Mouse (Mus musculus) heart, postnatal 0 days (tissue): ENCODE results near the gene Engase. TPM values are rescaled to one million over a fixed set of nuclear protein-coding genes. Genes with fewer than 3 reads are reported as not detected.

Experiments
- ATAC-seq: fragments of 200-750 bp; cut with Nextera tagmentation; 2 replicates; pipeline ENCODE4 v1.8.0; 2017; ENCODE audit warnings: low read depth, moderate number of reproducible peaks, moderate library complexity; ENCODE audit not compliant: insufficient read depth
- DNase-seq: peaks from one replicate; pipeline ENCODE4 v3.0.0-alpha.2; 2016; ENCODE audit warnings: low spot score
- H3K27ac ChIP-seq: fragments of 300-500 bp; sonication (generic); 2 replicates; pipeline ENCODE4 v1.5.1; 2014; ENCODE audit warnings: low read depth, mild to moderate bottlenecking
- H3K27me3 ChIP-seq: fragments of 300-500 bp; sonication (generic); 2 replicates; pipeline ENCODE4 v1.6.1; 2014; ENCODE audit warnings: low read length, mixed read lengths; ENCODE audit not compliant: control insufficient read depth, insufficient read depth
- H3K36me3 ChIP-seq: fragments of 300-500 bp; sonication (generic); replicated peaks from 2 replicates; pipeline ENCODE4 v1.6.1; 2014; ENCODE audit warnings: low read length, mixed read lengths; ENCODE audit not compliant: control insufficient read depth, insufficient read depth
- H3K4me1 ChIP-seq: fragments of 300-500 bp; sonication (generic); 2 replicates; pipeline ENCODE4 v1.6.1; 2014; ENCODE audit warnings: antibody characterized with exemption; ENCODE audit not compliant: control insufficient read depth, insufficient read depth
- H3K4me2 ChIP-seq: fragments of 300-500 bp; sonication (generic); 2 replicates; pipeline ENCODE4 v1.6.1; 2014; ENCODE audit warnings: low read depth, mild to moderate bottlenecking, low read length, moderate library complexity
- H3K4me3 ChIP-seq: fragments of 300-500 bp; sonication (generic); 2 replicates; pipeline ENCODE4 v1.5.1; 2014; ENCODE audit warnings: low read depth, low read length
- H3K9ac ChIP-seq: fragments of 300-500 bp; sonication (generic); replicated peaks from 2 replicates; pipeline ENCODE4 v1.6.1; 2014; ENCODE audit warnings: low read depth, low read length, mixed read lengths
- H3K9me3 ChIP-seq: fragments of 300-500 bp; sonication (generic); replicated peaks from 2 replicates; pipeline ENCODE4 v1.6.1; 2016; ENCODE audit warnings: low read length; ENCODE audit not compliant: control insufficient read depth
- CTCF ChIP-seq: IDR thresholded peaks from 2 replicates; pipeline ENCODE4 v1.5.1; 2016; ENCODE audit warnings: antibody characterized with exemption, control low read depth, low read depth
- EP300 ChIP-seq: IDR thresholded peaks from 2 replicates; pipeline ENCODE4 v1.6.1; 2016; ENCODE audit warnings: antibody characterized with exemption, low read depth
- WGBS: fragments of 180-500 bp; shearing (Covaris S2); extraction: QIAGEN DNeasy Blood & Tissue Kit; methylation state at CpG from one replicate; pipeline ENCODE4 v1.1.7; 2014; 5-methylcytosine and 5-hydroxymethylcytosine counted together
- polyA plus RNA-seq: library from polyadenylated mRNA; unstranded; fragments of >200 nt; fragmentation: Nextera tagmentation; extraction: Ambion mirVana; gene quantifications from 2 replicates; pipeline ENCODE4 v1.2.1, GENCODE M21; 2015
- total RNA-seq: library from RNA; depleted of rRNA; stranded (reverse); fragments of >200 nt; gene quantifications from 2 replicates; pipeline ENCODE4 v1.2.3, GENCODE M21; 2014; ENCODE audit warnings: low replicate concordance

Gene Engase
- total and polyA plus RNA-seq, 2 experiments from 2014 or later, result 3.0 to 12.0 TPM

DNA sequence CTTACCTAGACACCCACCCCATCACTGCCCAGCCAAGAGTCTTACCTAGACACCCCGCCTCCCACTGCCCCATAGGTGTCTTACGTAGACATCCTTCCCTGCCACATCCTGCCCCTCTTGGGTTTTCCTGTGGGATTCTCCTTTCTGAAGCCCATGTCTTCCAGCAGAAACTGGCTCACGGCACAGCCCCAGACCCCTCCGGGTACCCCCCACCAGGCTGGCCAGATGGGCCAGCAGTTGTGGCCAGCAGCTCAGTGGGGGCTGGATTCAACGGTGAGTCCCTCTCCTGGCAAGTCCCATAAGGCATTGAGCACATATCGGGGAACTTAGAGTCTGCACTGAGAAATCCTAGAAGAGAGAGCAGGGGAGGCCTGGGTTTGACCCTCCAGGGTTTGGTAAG, 9.7 kb downstream of the Engase start:
- H3K4me2 ChIP-seq, result no peak overlapping the region
- ATAC-seq, result no peak
- 80% methylated on average over 6 of the region's 6 CpGs for WGBS

DNA sequence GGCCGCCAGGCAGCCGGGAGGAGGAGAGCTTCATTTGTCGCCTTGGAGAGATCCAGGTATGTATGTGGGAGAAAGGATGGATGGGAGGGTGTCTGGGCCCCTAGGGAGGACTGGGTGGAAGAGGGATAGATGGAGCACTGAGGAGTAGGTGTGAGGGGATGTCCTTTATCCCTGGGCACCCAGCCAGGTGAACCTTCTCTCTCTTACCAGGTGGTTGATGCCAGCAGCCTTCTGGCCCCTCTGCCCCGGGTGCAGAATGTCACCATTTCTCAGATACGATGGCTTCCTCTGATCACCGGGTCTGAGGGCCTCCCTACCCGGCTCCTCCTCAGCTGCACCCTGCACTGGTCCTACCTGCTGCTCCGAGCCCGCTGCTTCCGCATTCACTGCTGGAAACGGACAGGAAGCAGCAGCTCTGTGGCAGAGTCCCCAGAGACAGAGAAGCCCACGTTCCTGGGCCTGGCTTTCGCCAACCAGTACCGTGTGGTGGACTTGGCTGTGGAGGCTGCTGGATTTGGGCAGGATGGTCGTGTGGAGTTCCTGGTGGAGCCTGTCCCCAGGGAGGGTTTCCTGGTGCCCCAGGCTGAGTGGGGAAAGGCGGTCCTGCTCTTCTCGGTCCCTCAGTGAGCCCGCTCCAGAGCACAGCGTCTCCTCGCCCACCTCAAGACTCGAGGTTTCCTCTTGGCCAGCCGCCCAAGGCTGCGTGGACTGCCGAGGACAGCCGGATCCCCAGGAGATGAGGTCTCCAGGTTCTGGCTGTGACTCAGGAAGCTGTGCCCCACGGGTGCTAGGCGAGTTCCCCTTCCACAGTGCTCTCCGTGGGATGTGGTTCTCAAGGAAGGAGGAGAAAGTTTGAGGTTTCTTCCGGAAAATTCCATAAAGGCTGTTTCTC, 10.5 kb downstream of the Engase start:
- DNase-seq (no peak), ATAC-seq (no peak)
- 71% methylated on average over 29 of the region's 29 CpGs for WGBS
- no peak overlapping the region for H3K27ac ChIP-seq
- peaks cover 14% of the 10 kb centered on the region; the same call in 1 of the 2 replicates for H3K27me3 ChIP-seq
- peaks cover 27% of the 10 kb centered on the region for H3K36me3 ChIP-seq
- TF ChIP-seq EP300 (no peak), CTCF (no peak)
- H3K9ac ChIP-seq, result no peak overlapping the region
- H3K4me3 ChIP-seq, result no peak overlapping the region
- no peaks in the 10 kb centered on the region for H3K4me1 ChIP-seq
- H3K4me2 ChIP-seq, result no peak overlapping the region
- no peaks in the 10 kb centered on the region for H3K9me3 ChIP-seq

More for the DNA sequence above, 9.7 kb downstream of the Engase start:
- no peaks in the 10 kb centered on the region for H3K9me3 ChIP-seq
- peaks cover 28% of the 10 kb centered on the region for H3K36me3 ChIP-seq
- H3K9ac ChIP-seq, result no peak overlapping the region
- no peaks in the 10 kb centered on the region for H3K4me1 ChIP-seq
- TF ChIP-seq EP300 (no peak), CTCF (no peak)
- H3K27ac ChIP-seq, result no peak overlapping the region
- H3K4me3 ChIP-seq, result no peak overlapping the region
- no peak for DNase-seq
- peaks cover 11% of the 10 kb centered on the region; the same call in 1 of the 2 replicates for H3K27me3 ChIP-seq

DNA sequence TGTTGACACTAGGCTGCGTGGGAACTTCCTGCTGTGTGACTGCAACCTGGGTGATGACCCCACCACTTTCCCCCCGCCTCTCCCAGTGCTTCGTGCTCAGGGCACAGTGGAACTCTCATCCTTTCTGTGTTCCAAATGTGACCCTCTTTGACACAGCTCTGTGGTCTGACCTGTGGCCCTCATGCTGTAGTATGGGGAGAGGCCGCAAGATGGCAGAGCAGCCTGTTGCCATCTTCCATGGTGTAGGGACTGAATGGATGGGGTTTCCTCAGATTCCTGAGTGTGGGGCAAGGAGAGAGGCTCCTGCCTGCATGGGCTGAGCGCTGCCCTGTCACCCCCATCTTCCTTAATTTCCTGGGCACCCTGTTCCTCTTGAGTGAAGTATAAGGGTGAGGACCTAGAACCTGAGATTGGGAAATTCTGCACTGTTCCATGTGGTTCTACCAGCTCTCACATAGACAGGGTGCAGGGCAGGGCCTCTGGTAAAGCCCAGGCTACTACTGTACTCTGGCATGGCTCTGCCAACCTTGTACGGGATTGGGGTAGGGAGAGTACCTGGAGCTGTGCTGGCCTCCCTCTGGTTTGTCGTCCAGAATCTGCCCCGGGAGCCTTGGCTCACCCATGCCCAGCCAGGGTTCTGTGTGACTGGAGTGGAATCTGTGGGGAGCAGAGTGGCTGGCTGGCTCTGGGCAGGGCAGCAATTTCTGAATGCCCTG, 11.7 kb downstream of the Engase start:
- Histone ChIP-seq H3K9me3 (no peaks in the 10 kb centered on the region), H3K9ac (no peak overlapping the region), H3K4me1 (no peaks in the 10 kb centered on the region), H3K36me3 (peaks cover 27% of the 10 kb centered on the region), H3K27ac (no peak overlapping the region), H3K4me2 (no peak overlapping the region), H3K4me3 (no peak overlapping the region), H3K27me3 (peaks cover 14% of the 10 kb centered on the region; the same call in 1 of the 2 replicates)
- no peak for DNase-seq
- no peak for ATAC-seq
- 74% methylated on average over 8 of the region's 8 CpGs for WGBS
- no peak for TF ChIP-seq EP300
- peak; percentile 27 for TF ChIP-seq CTCF

DNA sequence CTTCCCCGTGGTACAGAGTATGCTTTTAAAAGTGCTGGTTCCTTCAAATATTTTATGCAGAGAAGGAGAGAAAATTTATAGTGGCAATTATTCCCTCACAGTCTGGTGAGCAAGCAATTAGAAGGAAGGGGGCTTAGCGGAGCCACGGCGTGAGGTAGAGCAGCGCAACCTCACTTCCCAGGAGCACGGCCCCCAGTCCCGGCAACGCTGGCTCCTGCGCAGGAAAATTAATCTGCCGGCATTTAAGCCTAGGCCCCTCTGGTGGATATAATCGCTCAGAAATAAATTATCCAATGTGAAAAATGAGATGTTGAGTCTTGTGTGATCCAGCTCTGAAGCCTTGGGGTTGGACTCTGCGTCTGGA, 12.3 kb downstream of the Engase start:
- H3K36me3 ChIP-seq, result peaks cover 23% of the 10 kb centered on the region
- 84% methylated on average over 12 of the region's 12 CpGs for WGBS
- H3K9me3 ChIP-seq, result no peaks in the 10 kb centered on the region
- no peak overlapping the region for H3K4me2 ChIP-seq
- H3K4me1 ChIP-seq, result no peaks in the 10 kb centered on the region
- TF ChIP-seq EP300 (no peak), CTCF (no peak)
- no peak for ATAC-seq
- H3K4me3 ChIP-seq, result no peak overlapping the region
- peaks cover 14% of the 10 kb centered on the region; the same call in 1 of the 2 replicates for H3K27me3 ChIP-seq
- H3K27ac ChIP-seq, result no peak overlapping the region
- H3K9ac ChIP-seq, result no peak overlapping the region
- DNase-seq, result no peak

DNA sequence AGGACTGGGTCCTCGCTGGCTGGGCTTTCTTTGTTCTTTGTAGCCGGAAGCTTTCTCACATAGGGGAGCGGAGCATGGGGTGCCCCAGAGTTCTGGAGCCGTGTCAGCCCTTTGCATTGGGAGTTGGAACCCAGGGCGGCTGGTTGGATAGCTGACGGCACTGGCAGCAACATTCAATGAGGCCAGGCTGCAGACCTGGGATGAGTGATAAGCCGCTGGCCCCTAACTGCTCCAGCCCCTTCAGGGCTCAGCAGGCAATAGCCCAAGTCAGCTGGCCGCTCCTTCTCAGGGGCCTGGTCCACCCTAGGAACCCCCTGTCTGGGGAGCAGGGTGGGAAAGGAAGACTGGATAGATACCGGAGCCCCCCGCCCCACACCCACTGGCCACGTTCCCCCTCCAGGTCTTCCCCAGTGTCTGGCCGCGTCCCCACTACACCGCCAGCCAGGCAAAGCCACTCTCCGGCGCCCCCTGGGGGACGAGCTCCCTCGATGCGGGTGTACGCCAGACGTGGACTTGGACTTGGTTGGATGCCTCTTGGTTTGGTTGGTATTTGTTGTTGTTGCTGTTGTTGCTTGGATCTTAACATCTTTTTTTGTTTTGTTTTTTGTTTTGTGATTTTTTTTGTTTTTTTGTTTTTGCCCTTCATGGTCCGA, 14.1 kb downstream of the Engase start:
- WGBS, result 18% methylated on average over 22 of the region's 22 CpGs
- Histone ChIP-seq H3K4me1 (0 out of 2 replicates have a peak, but pooled peaks cover 3% of the 10 kb centered on the region), H3K9ac (no peak overlapping the region), H3K27me3 (peaks cover 14% of the 10 kb centered on the region; the same call in 1 of the 2 replicates), H3K9me3 (no peaks in the 10 kb centered on the region), H3K27ac (no peak overlapping the region), H3K4me2 (peak overlapping the region; percentile 40), H3K36me3 (peaks cover 10% of the 10 kb centered on the region; the same call in 1 of the 2 replicates), H3K4me3 (no peak overlapping the region)
- DNase-seq (no peak), ATAC-seq (no peak)
- TF ChIP-seq CTCF (peak; percentile 86), EP300 (no peak)
